Mouse (Mus musculus) lung, adult 2 months (tissue): ENCODE data around the gene Zfp57. TPM values are rescaled to one million over a fixed set of nuclear protein-coding genes. Genes with fewer than 3 reads are reported as not detected.
A peak's percentile ranks its signal among the peaks of the same experiment; 100 is the strongest.

Source experiments
- DNase-seq: peaks from one replicate; pipeline ENCODE4 v3.0.0; 2022
- H3K4me1 ChIP-seq: fragments of 200-500 bp; 2 replicates; pipeline ENCODE4 v1.6.1; 2011; ENCODE audit warnings: low read length; ENCODE audit not compliant: control insufficient read depth, insufficient read depth
- H3K4me3 ChIP-seq: fragments of 200-500 bp; replicated peaks from 2 replicates; pipeline ENCODE3; 2011; ENCODE audit warnings: low read depth, mild to moderate bottlenecking, control low read depth, low read length; ENCODE audit errors: extremely low read depth
- CTCF ChIP-seq: fragments of 200-500 bp; IDR thresholded peaks from 2 replicates; pipeline ENCODE4 v1.5.1; 2011; ENCODE audit warnings: mild to moderate bottlenecking, low read length, control low read depth; ENCODE audit not compliant: insufficient read depth
- POLR2A ChIP-seq: fragments of 200-500 bp; IDR thresholded peaks from 2 replicates; pipeline ENCODE4 v1.6.1; 2011; ENCODE audit warnings: low read depth, mild to moderate bottlenecking, control low read depth, low read length, borderline replicate concordance; ENCODE audit errors: extremely low read depth
- WGBS: fragments of 180-500 bp; shearing (Covaris S2); methylation state at CpG from one replicate; pipeline ENCODE4 v1.1.7; 2018; 5-methylcytosine and 5-hydroxymethylcytosine counted together
- polyA plus RNA-seq: library from polyadenylated mRNA; depleted of rRNA; stranded (reverse); fragments of >200 nt; gene quantifications from 2 replicates; pipeline ENCODE4 v1.2.3, GENCODE M21; 2012

Gene Zfp57
- polyA plus RNA-seq, 1 experiment: 21.6 TPM

- DNase-seq: no peak
- no peak overlapping the region for H3K4me3 ChIP-seq
- TF ChIP-seq CTCF (no peak), POLR2A (no peak)
- WGBS: 66% methylated on average over 3 of the region's 3 CpGs
- H3K4me1 ChIP-seq: no peaks in the 10 kb centered on the region
These were observed 5.5 kb upstream of the Zfp57 start for GRCm38 (mm10) chr17:36995448-36995847.

GRCm38 (mm10) chr17:36997033-36997735, 3.8 kb upstream of the Zfp57 start:
- peak; percentile 82 for DNase-seq
- Histone ChIP-seq H3K4me1 (no peaks in the 10 kb centered on the region), H3K4me3 (no peak overlapping the region)
- 23% methylated on average over 7 of the region's 7 CpGs for WGBS
- TF ChIP-seq CTCF (peak; percentile 87), POLR2A (no peak)

GRCm38 (mm10) chr17:36998477-36998876, 2.5 kb upstream of the Zfp57 start:
- WGBS: 63% methylated on average over 2 of the region's 2 CpGs
- no peak for DNase-seq
- peaks cover 4% of the 10 kb centered on the region for H3K4me1 ChIP-seq
- TF ChIP-seq POLR2A (no peak), CTCF (no peak)
- H3K4me3 ChIP-seq: no peak overlapping the region

- no peak for TF ChIP-seq POLR2A
- TF ChIP-seq CTCF: no peak
- peak overlapping the region; percentile 78 for H3K4me3 ChIP-seq
- peak; percentile 74 for DNase-seq
- H3K4me1 ChIP-seq: peaks cover 4% of the 10 kb centered on the region
- WGBS: 1% methylated on average over 49 of the region's 49 CpGs
These were observed 1.7 kb downstream of the Zfp57 start for GRCm38 (mm10) chr17:37002364-37003330.

- no peak overlapping the region for H3K4me3 ChIP-seq
- no peak for TF ChIP-seq POLR2A
- TF ChIP-seq CTCF: no peak
- H3K4me1 ChIP-seq: peaks cover 4% of the 10 kb centered on the region
- DNase-seq: no peak
- WGBS: 27% methylated on average over 4 of the region's 4 CpGs
These were observed 2.4 kb downstream of the Zfp57 start for GRCm38 (mm10) chr17:37003366-37003765.

GRCm38 (mm10) chr17:37008161-37008560, 7.2 kb downstream of the Zfp57 start:
- TF ChIP-seq POLR2A (no peak), CTCF (no peak)
- 79% methylated on average over 6 of the region's 6 CpGs for WGBS

GRCm38 (mm10) chr17:37009460-37010042, 8.6 kb downstream of the Zfp57 start:
- 88% methylated on average over 17 of the region's 17 CpGs for WGBS
- TF ChIP-seq CTCF: no peak
- TF ChIP-seq POLR2A: no peak
- H3K4me1 ChIP-seq: no peaks in the 10 kb centered on the region
- no peak for DNase-seq
- no peak overlapping the region for H3K4me3 ChIP-seq

More at GRCm38 (mm10) chr17:37008161-37008560, 7.2 kb downstream of the Zfp57 start:
- Histone ChIP-seq H3K4me3 (no peak overlapping the region), H3K4me1 (peaks cover 1% of the 10 kb centered on the region)
- no peak for DNase-seq

GRCm38 (mm10) chr17:37011719-37012118, 10.8 kb downstream of the Zfp57 start:
- no peak for DNase-seq
- no peak overlapping the region for H3K4me3 ChIP-seq
- TF ChIP-seq POLR2A (no peak), CTCF (no peak)
- 69% methylated on average over 3 of the region's 3 CpGs for WGBS
- no peaks in the 10 kb centered on the region for H3K4me1 ChIP-seq

- no peak for DNase-seq
- no peak for TF ChIP-seq POLR2A
- no peak for TF ChIP-seq CTCF
- WGBS: 65% methylated on average over 5 of the region's 5 CpGs
- Histone ChIP-seq H3K4me1 (no peaks in the 10 kb centered on the region), H3K4me3 (no peak overlapping the region)
These were observed 11.2 kb downstream of the Zfp57 start for GRCm38 (mm10) chr17:37012141-37012540.

GRCm38 (mm10) chr17:37016333-37016732, 15.4 kb downstream of the Zfp57 start:
- DNase-seq: no peak
- TF ChIP-seq CTCF: no peak
- no peak for TF ChIP-seq POLR2A
- no peaks in the 10 kb centered on the region for H3K4me1 ChIP-seq
- H3K4me3 ChIP-seq: no peak overlapping the region
